Mouse (Mus musculus): ENCODE data around the gene Cdh18. TPM values are rescaled to one million over a fixed set of nuclear protein-coding genes. Genes with fewer than 3 reads are reported as not detected.
"Not testable (repeated sequence)": the region's sequence is repeated elsewhere in the genome, so short reads cannot be mapped to it uniquely, and the experiment has no call there.

The Cdh18 gene
- polyA plus RNA-seq, 1 experiment from 2014 or later = 0.26 TPM

GRCm38 (mm10) chr15:22980136-22980535, 431.3 kb downstream of the Cdh18 start:
- Histone ChIP-seq H3K36me3 (no peaks in the 10 kb centered on the region), H3K27ac (no peak overlapping the region), H3K4me2 (no peak overlapping the region), H3K9me3 (no peaks in the 10 kb centered on the region), H3K4me1 (no peaks in the 10 kb centered on the region), H3K9ac (no peak overlapping the region), H3K27me3 (no peaks in the 10 kb centered on the region), H3K4me3 (no peak overlapping the region)
- ATAC-seq (ENCODE audit: borderline replicate concordance, extremely low read depth, low FRiP score, low TSS enrichment) = no peak
- WGBS = 74% methylated on average over 5 of the region's 5 CpGs

DNA sequence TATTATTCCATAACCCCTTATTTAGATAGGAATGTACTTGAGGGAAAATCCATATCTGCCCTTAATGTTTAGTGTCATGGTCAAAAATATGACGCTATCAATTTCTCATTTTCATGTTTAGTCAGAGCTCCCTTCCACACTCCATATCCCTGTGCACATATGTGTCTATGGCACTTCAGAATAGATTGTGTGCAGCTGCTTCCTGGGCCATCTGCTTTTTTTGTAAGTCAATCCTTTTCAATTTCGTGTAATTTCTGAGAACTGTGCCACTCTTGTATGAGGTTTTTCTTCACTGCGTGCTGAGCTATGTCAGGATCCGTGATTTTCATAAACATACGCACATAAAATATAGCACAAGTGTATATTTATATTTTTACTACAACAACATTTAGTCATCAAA, 435.8 kb downstream of the Cdh18 start:
- Histone ChIP-seq H3K9me3 (no peaks in the 10 kb centered on the region), H3K9ac (no peak overlapping the region), H3K27ac (no peak overlapping the region), H3K4me3 (no peak overlapping the region), H3K36me3 (no peaks in the 10 kb centered on the region), H3K4me1 (no peaks in the 10 kb centered on the region), H3K4me2 (no peak overlapping the region), H3K27me3 (no peaks in the 10 kb centered on the region)
- no peak for ATAC-seq (ENCODE audit: borderline replicate concordance, extremely low read depth, low FRiP score, low TSS enrichment)
- WGBS = 73% methylated on average over 5 of the region's 5 CpGs

DNA sequence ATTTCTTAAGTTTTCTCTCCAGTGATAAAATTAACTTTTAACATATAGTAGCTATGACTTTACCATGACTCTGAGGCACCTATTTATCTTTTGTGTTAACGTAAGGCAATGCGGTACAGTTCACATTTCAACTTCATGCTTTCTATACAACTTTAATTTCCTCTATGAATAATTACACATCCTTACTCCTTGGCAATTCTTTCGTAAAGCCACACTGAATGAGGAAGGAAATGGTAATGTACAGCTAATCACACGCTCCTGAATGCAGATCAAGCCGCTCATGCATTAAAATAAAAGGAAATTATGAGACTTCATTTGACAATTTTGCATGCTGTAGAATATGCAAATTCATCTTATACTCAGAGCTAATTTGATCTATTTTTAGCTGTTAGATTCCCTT, 467.9 kb downstream of the Cdh18 start:
- no peaks in the 10 kb centered on the region for H3K27me3 ChIP-seq
- no peaks in the 10 kb centered on the region for H3K4me1 ChIP-seq
- H3K9ac ChIP-seq = no peak overlapping the region
- no peak overlapping the region for H3K27ac ChIP-seq
- no peaks in the 10 kb centered on the region for H3K36me3 ChIP-seq
- H3K4me3 ChIP-seq = no peak overlapping the region
- WGBS = 81% methylated on average over 5 of the region's 5 CpGs
- H3K4me2 ChIP-seq = no peak overlapping the region
- no peaks in the 10 kb centered on the region for H3K9me3 ChIP-seq
- no peak for ATAC-seq (ENCODE audit: borderline replicate concordance, extremely low read depth, low FRiP score, low TSS enrichment)

GRCm38 (mm10) chr15:23021151-23021550, 472.3 kb downstream of the Cdh18 start:
- Histone ChIP-seq H3K27ac (no peak overlapping the region), H3K9me3 (no peaks in the 10 kb centered on the region), H3K27me3 (no peaks in the 10 kb centered on the region), H3K4me3 (no peak overlapping the region), H3K36me3 (no peaks in the 10 kb centered on the region), H3K4me2 (no peak overlapping the region), H3K4me1 (no peaks in the 10 kb centered on the region), H3K9ac (no peak overlapping the region)
- WGBS = 49% methylated on average over 2 of the region's 2 CpGs
- ATAC-seq (ENCODE audit: borderline replicate concordance, extremely low read depth, low FRiP score, low TSS enrichment) = peak; percentile 79

GRCm38 (mm10) chr15:23022635-23023034, 473.8 kb downstream of the Cdh18 start:
- no peaks in the 10 kb centered on the region for H3K4me1 ChIP-seq
- H3K27me3 ChIP-seq = no peaks in the 10 kb centered on the region
- no peak overlapping the region for H3K9ac ChIP-seq
- no peak overlapping the region for H3K4me2 ChIP-seq
- H3K27ac ChIP-seq = no peak overlapping the region
- no peak overlapping the region for H3K4me3 ChIP-seq
- no peaks in the 10 kb centered on the region for H3K9me3 ChIP-seq
- peak; percentile 31; the same call in 1 of the 2 replicates for ATAC-seq (ENCODE audit: borderline replicate concordance, extremely low read depth, low FRiP score, low TSS enrichment)
- H3K36me3 ChIP-seq = no peaks in the 10 kb centered on the region

- Histone ChIP-seq H3K27me3 (no peaks in the 10 kb centered on the region), H3K4me3 (peak overlapping the region; percentile 37), H3K4me1 (0 out of 2 replicates have a peak, but pooled peaks cover 6% of the 10 kb centered on the region), H3K9ac (no peak overlapping the region), H3K4me2 (peak overlapping the region; percentile 71), H3K9me3 (no peaks in the 10 kb centered on the region), H3K27ac (no peak overlapping the region), H3K36me3 (no peaks in the 10 kb centered on the region)
- ATAC-seq (ENCODE audit: borderline replicate concordance, extremely low read depth, low FRiP score, low TSS enrichment) = peak; percentile 62; the same call in 1 of the 2 replicates
- WGBS = 4% methylated on average over 14 of the region's 14 CpGs
Observed at GRCm38 (mm10) chr15:23035551-23036207, 486.9 kb downstream of the Cdh18 start.

GRCm38 (mm10) chr15:23036208-23037065, 487.6 kb downstream of the Cdh18 start:
- Histone ChIP-seq H3K36me3 (no peaks in the 10 kb centered on the region), H3K27ac (no peak overlapping the region), H3K4me1 (0 out of 2 replicates have a peak, but pooled peaks cover 6% of the 10 kb centered on the region), H3K9ac (no peak overlapping the region), H3K27me3 (no peaks in the 10 kb centered on the region), H3K4me2 (peak overlapping the region; percentile 71), H3K4me3 (peak overlapping the region; percentile 37), H3K9me3 (no peaks in the 10 kb centered on the region)
- 5% methylated on average over 23 of the region's 23 CpGs for WGBS
- peak; percentile 100 for ATAC-seq (ENCODE audit: borderline replicate concordance, extremely low read depth, low FRiP score, low TSS enrichment)

DNA sequence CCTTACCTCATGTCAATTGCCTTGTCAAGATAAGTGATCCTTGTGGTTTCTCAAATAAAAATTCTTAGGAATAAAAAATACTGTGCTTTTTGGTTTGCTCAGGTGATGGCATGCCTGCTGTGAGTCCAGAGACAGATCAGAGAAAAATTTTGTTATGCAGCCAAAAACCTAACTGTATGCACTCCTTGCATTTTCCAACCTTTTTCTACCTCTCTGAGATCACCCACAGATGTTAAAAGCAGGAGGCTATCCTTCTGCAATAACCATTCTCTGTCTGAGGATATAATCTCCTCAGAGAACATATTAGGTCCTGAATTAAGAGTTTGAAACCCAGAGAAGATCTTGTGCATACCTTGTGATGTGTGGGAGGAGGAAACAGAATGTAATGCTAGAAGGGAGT, 488.7 kb downstream of the Cdh18 start:
- H3K4me2 ChIP-seq = no peak overlapping the region
- H3K27me3 ChIP-seq = no peaks in the 10 kb centered on the region
- no peaks in the 10 kb centered on the region for H3K36me3 ChIP-seq
- H3K9me3 ChIP-seq = no peaks in the 10 kb centered on the region
- no peak for ATAC-seq (ENCODE audit: borderline replicate concordance, extremely low read depth, low FRiP score, low TSS enrichment)
- 0 out of 2 replicates have a peak, but pooled peaks cover 6% of the 10 kb centered on the region for H3K4me1 ChIP-seq
- H3K27ac ChIP-seq = no peak overlapping the region
- no peak overlapping the region for H3K4me3 ChIP-seq
- H3K9ac ChIP-seq = no peak overlapping the region

GRCm38 (mm10) chr15:23046127-23046785, 497.4 kb downstream of the Cdh18 start:
- H3K36me3 ChIP-seq = no peaks in the 10 kb centered on the region
- no peaks in the 10 kb centered on the region for H3K9me3 ChIP-seq
- ATAC-seq (ENCODE audit: borderline replicate concordance, extremely low read depth, low FRiP score, low TSS enrichment) = no peak
- H3K27ac ChIP-seq = no peak overlapping the region
- H3K9ac ChIP-seq = no peak overlapping the region
- H3K4me2 ChIP-seq = no peak overlapping the region
- H3K4me3 ChIP-seq = no peak overlapping the region
- WGBS = 75% methylated on average over 4 of the region's 4 CpGs
- no peaks in the 10 kb centered on the region for H3K4me1 ChIP-seq
- H3K27me3 ChIP-seq = no peaks in the 10 kb centered on the region

GRCm38 (mm10) chr15:23052006-23052405, 503.2 kb downstream of the Cdh18 start:
- Histone ChIP-seq H3K4me2 (no peak overlapping the region), H3K9me3 (no peaks in the 10 kb centered on the region), H3K4me3 (no peak overlapping the region), H3K4me1 (no peaks in the 10 kb centered on the region), H3K27ac (no peak overlapping the region), H3K36me3 (no peaks in the 10 kb centered on the region), H3K9ac (no peak overlapping the region), H3K27me3 (no peaks in the 10 kb centered on the region)
- WGBS = 55% methylated on average over 2 of the region's 2 CpGs
- no peak for ATAC-seq (ENCODE audit: borderline replicate concordance, extremely low read depth, low FRiP score, low TSS enrichment)

GRCm38 (mm10) chr15:23085326-23085725, 536.5 kb downstream of the Cdh18 start:
- ATAC-seq (ENCODE audit: borderline replicate concordance, extremely low read depth, low FRiP score, low TSS enrichment); H3K4me2 ChIP-seq; H3K9me3 ChIP-seq; H3K9ac ChIP-seq; H3K4me3 ChIP-seq; H3K4me1 ChIP-seq; H3K27me3 ChIP-seq; H3K27ac ChIP-seq; H3K36me3 ChIP-seq: not testable (repeated sequence)
- whole genome bisulfite sequencing = 78% methylated on average over 1 of the region's 1 CpGs

DNA sequence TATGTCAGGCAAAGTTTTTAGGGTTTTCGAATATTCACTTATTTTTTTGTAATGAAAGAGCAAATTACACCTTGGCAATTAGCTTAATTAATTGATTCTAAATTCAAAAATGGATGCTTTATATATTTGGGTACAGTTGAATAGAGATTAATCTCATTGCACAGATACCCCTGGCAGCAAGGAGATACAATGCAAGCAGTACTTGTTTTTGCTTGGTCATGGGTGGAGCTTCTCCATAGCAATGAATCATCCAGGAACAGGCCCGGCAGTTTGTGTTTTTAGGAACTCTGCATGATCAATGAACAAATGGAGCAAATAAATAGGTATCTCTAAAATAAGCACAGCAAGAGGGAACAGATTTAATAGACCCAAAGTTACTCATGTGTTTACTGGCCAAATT, 538.7 kb downstream of the Cdh18 start:
- no peak for ATAC-seq (ENCODE audit: borderline replicate concordance, extremely low read depth, low FRiP score, low TSS enrichment)
- no peaks in the 10 kb centered on the region for H3K27me3 ChIP-seq
- H3K4me3 ChIP-seq = no peak overlapping the region
- H3K36me3 ChIP-seq = no peaks in the 10 kb centered on the region
- no peaks in the 10 kb centered on the region for H3K9me3 ChIP-seq
- whole genome bisulfite sequencing = 65% methylated on average over 2 of the region's 2 CpGs
- no peak overlapping the region for H3K27ac ChIP-seq
- H3K9ac ChIP-seq = no peak overlapping the region
- no peak overlapping the region for H3K4me2 ChIP-seq
- H3K4me1 ChIP-seq = no peaks in the 10 kb centered on the region
